Mouse (Mus musculus) T-helper 2 cell (primary cell): Measurements from ENCODE around the gene Xrcc1.
"Not testable (repeated sequence)": the region's sequence is repeated elsewhere in the genome, so short reads cannot be mapped to it uniquely, and the experiment has no call there.

ENCODE experiments used
- in situ Hi-C: fragments of 300-600 bp; cut with MboI, MseI; formaldehyde crosslinking; loops from one replicate; pipeline ENCODE4 v1.15.1; 2025; ENCODE audit warnings: high pct_unique_total_duplicates

Gene Xrcc1

GRCm38 (mm10) chr7:24599211-24600067 is 53.4 kb downstream of the Xrcc1 start:
- in situ Hi-C loops = loop anchor here (5.0 kb wide), 1 partner anchor 43 kb away; no protein-coding TSS in a partner anchor

- in situ Hi-C loops = loop anchor here (5.0 kb wide), 1 partner anchor 41 kb away; no protein-coding TSS in a partner anchor
Observed at GRCm38 (mm10) chr7:24600941-24601597, 55.0 kb downstream of the Xrcc1 start.

GRCm38 (mm10) chr7:24605561-24605960 is 59.5 kb downstream of the Xrcc1 start:
- in situ Hi-C loops = no loop called here

GRCm38 (mm10) chr7:24606046-24606445 is 60.0 kb downstream of the Xrcc1 start:
- in situ Hi-C loops = no loop called here

- in situ Hi-C loops = no loop called here
Observed at GRCm38 (mm10) chr7:24608017-24608416, 61.9 kb downstream of the Xrcc1 start.

- in situ Hi-C loops = no loop called here
Observed at GRCm38 (mm10) chr7:24608561-24608960, 62.5 kb downstream of the Xrcc1 start.

GRCm38 (mm10) chr7:24610144-24610878 is 64.2 kb downstream of the Xrcc1 start, which contains the start of gene Phldb3:
Phldb3 (plus strand) TSS chr7:24610763.
- in situ Hi-C loops = loop anchor here (5.0 kb wide), 1 partner anchor 78 kb away; the partner anchor contains the start of gene Irgq

GRCm38 (mm10) chr7:24610879-24611494 is 64.9 kb downstream of the Xrcc1 start:
- in situ Hi-C loops = loop anchor here (5.0 kb wide), 1 partner anchor 79 kb away; the partner anchor contains the start of gene Irgq

- in situ Hi-C loops = loop anchor here (5.0 kb wide), 1 partner anchor 79 kb away; the partner anchor contains the start of gene Irgq
Observed at GRCm38 (mm10) chr7:24611709-24612108, 65.6 kb downstream of the Xrcc1 start.

GRCm38 (mm10) chr7:24612308-24612910 is 66.3 kb downstream of the Xrcc1 start:
- in situ Hi-C loops = loop anchor here (5.0 kb wide), 1 partner anchor 80 kb away; the partner anchor contains the start of gene Irgq

- in situ Hi-C loops = loop anchor here (5.0 kb wide), 1 partner anchor 83 kb away; the partner anchor contains the start of gene Irgq
Observed at GRCm38 (mm10) chr7:24614816-24615215, 68.7 kb downstream of the Xrcc1 start.

GRCm38 (mm10) chr7:24617763-24618162 is 71.7 kb downstream of the Xrcc1 start:
- in situ Hi-C loops = no loop called here

- in situ Hi-C loops = not testable (repeated sequence)
Observed at GRCm38 (mm10) chr7:24618374-24618773, 72.3 kb downstream of the Xrcc1 start.

GRCm38 (mm10) chr7:24619671-24620397 is 73.7 kb downstream of the Xrcc1 start:
- in situ Hi-C loops = no loop called here

- in situ Hi-C loops = no loop called here
Observed at GRCm38 (mm10) chr7:24621193-24621592, 75.1 kb downstream of the Xrcc1 start.

GRCm38 (mm10) chr7:24622967-24623366 is 76.9 kb downstream of the Xrcc1 start:
- in situ Hi-C loops = no loop called here
